Mouse (Mus musculus) macrophage (primary cell): ENCODE data around the gene Cryba4. TPM values are rescaled to one million over a fixed set of nuclear protein-coding genes. Genes with fewer than 3 reads are reported as not detected.
A peak's percentile ranks its signal among the peaks of the same experiment; 100 is the strongest.

Experiments
- H3K27ac ChIP-seq: fragments of 350-480 bp; formaldehyde crosslinking; 2 replicates; pipeline ENCODE4 v1.9.0; 2021
- H3K36me3 ChIP-seq: fragments of 350-480 bp; formaldehyde crosslinking; 2 replicates; pipeline ENCODE4 v1.9.0; 2021; ENCODE audit errors: inconsistent target
- H3K4me3 ChIP-seq: fragments of 350-480 bp; formaldehyde crosslinking; 2 replicates; pipeline ENCODE4 v1.9.0; 2021; ENCODE audit errors: inconsistent target
- H3K79me2 ChIP-seq: fragments of 350-480 bp; formaldehyde crosslinking; 2 replicates; pipeline ENCODE4 v1.9.0; 2021; ENCODE audit errors: inconsistent target
- WGBS: methylation state at CpG from one replicate; pipeline ENCODE4 v1.1.7; 2026; ENCODE audit warnings: inconsistent platforms; ENCODE audit not compliant: missing documents; 5-methylcytosine and 5-hydroxymethylcytosine counted together
- polyA plus RNA-seq: library from polyadenylated mRNA; stranded (reverse); fragments of 250-400 nt; gene quantifications from 3 replicates; pipeline ENCODE4 v1.2.4, GENCODE M21; 2018; ENCODE audit warnings: inconsistent platforms
- total RNA-seq, 78 experiments: library from RNA; depleted of rRNA; stranded (reverse); fragments of 250-400 nt; gene quantifications; 1 replicate in 9 of 78; 2 replicates in 24 of 78; 3 replicates in 43 of 78; 4 replicates in 2 of 78; pipeline ENCODE4 v1.2.4; 2018; ENCODE audit warnings: inconsistent platforms in 56 of 78

Gene Cryba4
- 1 to 10 TPM in 24 of 26 experiments, not detected in 2; 1.5 to 6.9 (median 3.8) TPM for total RNA-seq (2018; cell fraction: chromatin; rRNA removed)
- 10 to 100 TPM in 11 of 26 experiments, 1 to 10 TPM in 15; 3.9 to 26.6 (median 6.5) TPM for total RNA-seq (2018; cell fraction: cytosol; rRNA removed)
- 10 to 100 TPM in 2 of 26 experiments, 1 to 10 TPM in 23, not detected in 1; 1.1 to 11.4 (median 3.4) TPM for total RNA-seq (2018; cell fraction: nucleus; rRNA removed)
- 0.62 to 5.3 TPM (median 3.6 TPM) in 3 replicates for polyA plus RNA-seq

GRCm38 (mm10) chr5:112252400-112252799 lies at the start of gene Cryba4:
Gene Cryba4 (minus strand): TSS chr5:112252518.
- WGBS = 80% methylated on average over 2 of the region's 2 CpGs
- Histone ChIP-seq H3K79me2 (no peaks in the 10 kb centered on the region), H3K27ac (peak within 1 kb of the TSS; percentile 15; the same call in 1 of the 2 replicates), H3K4me3 (no peak within 1 kb of the TSS), H3K36me3 (no peaks in the 10 kb centered on the region)

- 69% methylated on average over 4 of the region's 4 CpGs for WGBS
- Histone ChIP-seq H3K79me2 (peaks cover 100% of the 10 kb centered on the region), H3K4me3 (no peak overlapping the region), H3K36me3 (peaks cover 40% of the 10 kb centered on the region), H3K27ac (no peak overlapping the region)
These were observed 49.4 kb upstream of the Cryba4 start for GRCm38 (mm10) chr5:112301694-112302093.

- no peak overlapping the region for H3K4me3 ChIP-seq
- H3K27ac ChIP-seq = no peak overlapping the region
- H3K36me3 ChIP-seq = peaks cover 32% of the 10 kb centered on the region
These were observed 48.5 kb upstream of the Cryba4 start for GRCm38 (mm10) chr5:112300721-112301308.

GRCm38 (mm10) chr5:112300112-112300511 lies 47.8 kb upstream of the Cryba4 start:
- H3K27ac ChIP-seq = no peak overlapping the region
- WGBS = 63% methylated on average over 2 of the region's 2 CpGs

More at GRCm38 (mm10) chr5:112300721-112301308, 48.5 kb upstream of the Cryba4 start:
- peaks cover 100% of the 10 kb centered on the region for H3K79me2 ChIP-seq
- WGBS = 93% methylated on average over 6 of the region's 6 CpGs

GRCm38 (mm10) chr5:112299399-112299798 lies 47.1 kb upstream of the Cryba4 start:
- H3K79me2 ChIP-seq = peaks cover 100% of the 10 kb centered on the region
- H3K36me3 ChIP-seq = peaks cover 17% of the 10 kb centered on the region
- H3K27ac ChIP-seq = peak overlapping the region; percentile 88; the same call in 1 of the 2 replicates
- H3K4me3 ChIP-seq = no peak overlapping the region
- 82% methylated on average over 4 of the region's 4 CpGs for WGBS

More at GRCm38 (mm10) chr5:112300112-112300511, 47.8 kb upstream of the Cryba4 start:
- H3K4me3 ChIP-seq = no peak overlapping the region
- peaks cover 100% of the 10 kb centered on the region for H3K79me2 ChIP-seq
- peaks cover 25% of the 10 kb centered on the region for H3K36me3 ChIP-seq

GRCm38 (mm10) chr5:112298226-112298988 lies 46.1 kb upstream of the Cryba4 start:
- 20% methylated on average over 12 of the region's 12 CpGs for WGBS
- peaks cover 100% of the 10 kb centered on the region for H3K79me2 ChIP-seq
- peak overlapping the region; percentile 88 for H3K27ac ChIP-seq
- no peak overlapping the region for H3K4me3 ChIP-seq
- H3K36me3 ChIP-seq = peaks cover 13% of the 10 kb centered on the region; the same call in 1 of the 2 replicates

GRCm38 (mm10) chr5:112297257-112297656 lies 44.9 kb upstream of the Cryba4 start:
- WGBS = 12% methylated on average over 2 of the region's 2 CpGs
- H3K27ac ChIP-seq = peak overlapping the region; percentile 88
- H3K79me2 ChIP-seq = peaks cover 100% of the 10 kb centered on the region
- H3K4me3 ChIP-seq = no peak overlapping the region
- H3K36me3 ChIP-seq = 0 out of 2 replicates have a peak, but pooled peaks cover 8% of the 10 kb centered on the region

- Histone ChIP-seq H3K79me2 (peaks cover 100% of the 10 kb centered on the region), H3K27ac (peak overlapping the region; percentile 88), H3K4me3 (no peak overlapping the region), H3K36me3 (0 out of 2 replicates have a peak, but pooled peaks cover 1% of the 10 kb centered on the region)
- 48% methylated on average over 6 of the region's 6 CpGs for WGBS
These were observed 44.3 kb upstream of the Cryba4 start for GRCm38 (mm10) chr5:112296404-112297181.

GRCm38 (mm10) chr5:112295564-112295963 lies 43.2 kb upstream of the Cryba4 start:
- WGBS = 85% methylated on average over 8 of the region's 8 CpGs
- H3K36me3 ChIP-seq = no peaks in the 10 kb centered on the region
- H3K79me2 ChIP-seq = peaks cover 100% of the 10 kb centered on the region
- H3K27ac ChIP-seq = no peak overlapping the region
- H3K4me3 ChIP-seq = no peak overlapping the region

GRCm38 (mm10) chr5:112295162-112295561 lies 42.8 kb upstream of the Cryba4 start:
- Histone ChIP-seq H3K36me3 (no peaks in the 10 kb centered on the region; the same call in 1 of the 2 replicates), H3K79me2 (peaks cover 100% of the 10 kb centered on the region), H3K27ac (no peak overlapping the region), H3K4me3 (no peak overlapping the region)
- WGBS = 84% methylated on average over 8 of the region's 8 CpGs

- Histone ChIP-seq H3K4me3 (no peak overlapping the region), H3K27ac (no peak overlapping the region), H3K79me2 (peaks cover 100% of the 10 kb centered on the region), H3K36me3 (no peaks in the 10 kb centered on the region; the same call in 1 of the 2 replicates)
- WGBS = 100% methylated on average over 4 of the region's 4 CpGs
These were observed 42.4 kb upstream of the Cryba4 start for GRCm38 (mm10) chr5:112294696-112295095.

GRCm38 (mm10) chr5:112293800-112294199 lies 41.5 kb upstream of the Cryba4 start:
- no peak overlapping the region for H3K4me3 ChIP-seq
- H3K27ac ChIP-seq = no peak overlapping the region
- no peaks in the 10 kb centered on the region; the same call in 1 of the 2 replicates for H3K36me3 ChIP-seq
- WGBS = 90% methylated on average over 2 of the region's 2 CpGs
- peaks cover 100% of the 10 kb centered on the region for H3K79me2 ChIP-seq

GRCm38 (mm10) chr5:112292343-112292980 lies 40.1 kb upstream of the Cryba4 start:
- no peaks in the 10 kb centered on the region; the same call in 1 of the 2 replicates for H3K36me3 ChIP-seq

More at GRCm38 (mm10) chr5:112292343-112292980, 40.1 kb upstream of the Cryba4 start:
- 88% methylated on average over 13 of the region's 17 CpGs for WGBS
- Histone ChIP-seq H3K27ac (no peak overlapping the region), H3K79me2 (peaks cover 100% of the 10 kb centered on the region), H3K4me3 (no peak overlapping the region)
